Mouse (Mus musculus) heart, postnatal 36 days (tissue): Measurements from ENCODE around the gene Gm28043. TPM values are rescaled to one million over a fixed set of nuclear protein-coding genes. Genes with fewer than 3 reads are reported as not detected.
A peak's percentile ranks its signal among the peaks of the same experiment; 100 is the strongest.
"Not testable (repeated sequence)": the region's sequence is repeated elsewhere in the genome, so short reads cannot be mapped to it uniquely, and the experiment has no call there.

ENCODE experiments used
- DNase-seq, 2 experiments: peaks; one replicate each; pipeline ENCODE4 v3.0.0; 2021 to 2022
- intact Hi-C: fragments of 180-260 bp; cut with DNase I; formaldehyde crosslinking; loops from one replicate; pipeline ENCODE4 v1.15.1; 2025
- total RNA-seq, 2 experiments: library from RNA; stranded (reverse); gene quantifications; 2 replicates each; pipeline ENCODE4 v1.2.3; 2021

Gene Gm28043
- total RNA-seq, 2 experiments from 2014 or later: 0.78 to 0.81 TPM

DNA sequence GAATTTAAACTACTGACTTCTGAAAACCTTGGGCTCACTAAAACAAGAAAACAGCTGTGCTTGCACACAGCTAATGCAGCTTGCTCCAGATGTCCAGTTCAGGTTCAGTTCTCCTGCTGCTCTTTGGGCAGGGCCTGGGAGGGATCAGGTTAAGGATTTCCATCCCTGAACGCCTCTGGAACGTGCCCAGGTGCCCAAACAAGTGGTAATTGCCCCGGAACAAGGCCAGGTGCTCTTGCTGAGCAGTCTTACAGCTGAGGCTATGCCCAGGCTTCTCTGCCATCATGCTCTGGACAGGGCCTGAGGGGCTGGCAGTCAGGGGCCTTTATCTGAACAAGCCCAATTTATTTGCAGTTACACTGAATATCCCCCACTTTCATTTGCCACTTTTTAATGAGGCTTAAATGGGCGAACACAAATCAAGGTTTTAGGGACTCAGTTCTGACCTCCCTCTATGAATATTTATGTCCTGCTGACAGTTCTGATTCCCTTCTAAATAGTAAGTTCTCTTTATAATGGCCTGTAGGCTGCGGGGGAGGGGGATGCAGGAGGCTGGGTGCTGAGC lies 92.4 kb downstream of the Gm28043 start:
- intact Hi-C loops: no loop called here
- DNase-seq: no peak

DNA sequence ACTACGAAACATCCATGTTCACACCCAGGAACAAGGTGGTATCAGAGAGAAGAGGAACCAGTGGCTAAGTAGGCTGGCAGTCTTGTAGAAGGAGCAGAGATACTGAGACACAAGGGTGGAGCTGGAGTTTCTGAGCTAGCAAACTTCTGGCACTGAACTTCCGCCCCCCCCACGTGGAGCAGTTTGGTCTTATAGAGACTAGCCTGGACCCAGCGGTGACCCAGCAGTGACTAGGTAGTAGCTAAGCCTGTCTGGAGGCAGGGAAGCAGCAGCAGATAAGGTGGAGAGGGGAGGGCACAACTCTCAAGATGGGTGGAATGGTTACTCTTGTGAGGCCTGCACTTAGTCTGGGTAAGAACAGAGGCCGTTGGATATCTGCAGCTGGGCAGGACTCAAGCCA lies 94.1 kb downstream of the Gm28043 start:
- intact Hi-C loops: no loop called here
- no peak for DNase-seq

DNA sequence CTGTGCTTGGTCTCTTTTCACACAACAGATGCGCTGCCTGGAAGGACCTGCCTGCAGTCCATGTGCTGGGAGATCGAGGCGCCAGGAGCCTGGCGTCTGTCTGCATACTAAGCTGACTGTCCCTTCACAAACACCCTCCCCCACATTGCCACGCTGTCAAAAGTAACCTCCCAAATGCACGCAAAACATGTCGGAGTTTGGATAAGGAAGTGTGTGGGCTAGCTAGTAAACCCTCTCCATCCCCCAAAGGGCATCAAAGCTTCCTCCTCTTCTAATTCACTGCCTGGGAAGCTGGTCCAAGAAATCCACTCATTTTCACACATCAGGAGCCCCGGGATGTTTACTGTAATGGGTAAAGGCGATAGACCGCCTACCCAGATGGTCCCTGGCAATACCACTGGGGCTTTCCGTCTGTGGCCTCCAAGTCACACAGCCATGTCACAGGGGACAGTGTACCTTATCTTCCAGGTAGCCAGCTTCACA lies 95.9 kb downstream of the Gm28043 start:
- DNase-seq: no peak
- intact Hi-C loops: no loop called here

DNA sequence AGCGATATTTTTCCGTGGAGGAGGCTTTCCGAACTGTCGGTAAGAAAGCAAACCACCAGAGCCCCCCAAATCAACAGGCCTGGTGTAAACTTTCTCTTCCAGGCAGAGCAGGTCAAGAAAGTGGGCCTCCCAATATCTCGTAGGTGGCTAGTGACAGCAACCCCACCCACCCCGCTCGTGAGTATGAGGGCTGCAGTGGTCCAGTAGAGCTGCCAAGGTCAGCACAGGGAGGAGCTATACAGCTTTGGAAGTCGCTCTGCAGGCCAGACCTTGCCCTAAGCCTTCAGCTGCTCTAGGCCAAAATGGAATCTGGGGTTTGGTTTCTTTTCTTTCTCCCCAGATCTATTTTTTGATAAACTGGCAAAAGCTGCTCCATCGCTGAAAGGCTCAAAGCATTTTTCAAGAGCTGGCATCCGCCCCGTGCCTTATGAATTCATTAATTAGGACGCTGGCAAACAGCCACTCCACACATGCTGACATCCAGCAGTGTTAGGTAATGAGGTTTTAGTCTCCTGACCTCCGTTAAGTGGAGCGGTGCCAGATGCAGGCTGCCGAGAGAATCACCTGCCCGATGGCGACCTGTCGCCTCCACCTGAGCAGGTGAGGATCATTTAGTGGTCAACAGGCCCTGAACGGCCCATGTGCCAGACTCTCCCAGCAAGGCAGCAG lies 96.5 kb downstream of the Gm28043 start:
- intact Hi-C loops: no loop called here
- no peak for DNase-seq

DNA sequence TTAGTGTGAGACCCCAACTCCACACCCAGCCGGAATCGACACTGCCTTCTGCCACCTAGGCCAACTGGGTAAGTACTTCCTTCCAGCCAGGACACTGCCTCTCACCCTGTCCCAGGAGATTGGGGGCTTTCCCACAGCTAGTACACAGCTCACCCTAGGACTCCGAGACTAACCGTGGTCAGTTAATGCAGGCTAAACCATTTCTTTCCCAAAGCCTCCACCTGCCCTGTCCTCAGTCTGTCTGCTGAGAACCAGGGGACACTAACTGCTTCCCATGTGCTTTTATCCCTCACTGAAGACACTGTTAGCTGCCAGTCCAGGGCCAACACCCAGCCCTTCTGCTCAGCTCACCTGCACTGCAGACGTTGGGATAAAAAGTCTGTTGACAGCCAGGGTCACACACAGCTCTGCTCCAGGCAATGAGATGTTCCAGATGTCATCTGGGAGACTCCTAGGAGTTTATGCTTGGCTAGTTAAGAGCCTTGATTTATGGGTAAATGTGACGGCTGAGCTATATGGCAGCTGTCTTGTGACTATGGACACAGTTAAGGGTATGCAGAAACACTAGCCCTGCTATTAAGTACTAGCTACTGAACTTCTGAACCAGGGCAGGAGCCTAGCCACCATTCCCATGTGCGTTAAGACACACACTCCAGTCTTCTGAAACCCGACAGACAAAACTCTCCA lies 97.2 kb downstream of the Gm28043 start:
- intact Hi-C loops: no loop called here
- no peak for DNase-seq

DNA sequence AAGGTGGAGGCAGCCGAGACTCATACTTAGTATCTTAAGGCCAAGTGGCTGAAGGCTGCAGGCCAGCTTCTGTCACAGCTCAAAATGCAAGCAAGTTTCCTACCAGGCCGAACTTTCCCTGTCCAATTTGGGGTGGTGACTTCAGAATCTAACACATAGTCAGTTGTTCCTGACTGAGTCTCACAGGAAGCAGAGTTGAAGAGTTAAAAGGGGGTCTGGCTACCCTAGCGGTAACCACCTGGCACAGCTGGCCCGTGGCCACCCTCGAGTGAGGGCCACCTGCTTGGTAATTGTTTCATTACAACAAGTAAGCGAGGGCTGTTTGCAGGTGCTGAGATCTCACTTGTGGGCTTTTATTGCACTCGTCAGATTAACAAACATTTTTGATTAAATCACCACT lies 97.9 kb downstream of the Gm28043 start:
- DNase-seq: no peak
- intact Hi-C loops: no loop called here

DNA sequence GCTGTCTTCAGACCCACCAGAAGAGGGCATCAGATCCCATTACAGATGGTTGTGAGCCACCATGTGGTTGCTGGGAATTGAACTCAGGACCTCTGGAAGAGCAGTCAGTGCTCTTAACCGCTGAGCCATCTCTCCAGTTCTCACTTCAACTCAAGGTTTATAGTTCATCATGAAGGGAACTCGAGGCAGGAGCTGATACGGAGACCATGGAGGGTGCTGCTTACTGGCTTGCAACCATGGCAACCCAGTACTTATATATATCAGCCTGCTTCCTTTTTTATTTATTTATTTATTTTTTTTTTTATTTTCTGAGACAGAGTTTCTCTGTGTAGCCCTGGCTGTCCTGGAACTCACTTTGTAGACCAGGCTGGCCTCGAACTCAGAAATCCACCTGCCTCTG lies 99.1 kb downstream of the Gm28043 start:
- intact Hi-C loops: not testable (repeated sequence)

DNA sequence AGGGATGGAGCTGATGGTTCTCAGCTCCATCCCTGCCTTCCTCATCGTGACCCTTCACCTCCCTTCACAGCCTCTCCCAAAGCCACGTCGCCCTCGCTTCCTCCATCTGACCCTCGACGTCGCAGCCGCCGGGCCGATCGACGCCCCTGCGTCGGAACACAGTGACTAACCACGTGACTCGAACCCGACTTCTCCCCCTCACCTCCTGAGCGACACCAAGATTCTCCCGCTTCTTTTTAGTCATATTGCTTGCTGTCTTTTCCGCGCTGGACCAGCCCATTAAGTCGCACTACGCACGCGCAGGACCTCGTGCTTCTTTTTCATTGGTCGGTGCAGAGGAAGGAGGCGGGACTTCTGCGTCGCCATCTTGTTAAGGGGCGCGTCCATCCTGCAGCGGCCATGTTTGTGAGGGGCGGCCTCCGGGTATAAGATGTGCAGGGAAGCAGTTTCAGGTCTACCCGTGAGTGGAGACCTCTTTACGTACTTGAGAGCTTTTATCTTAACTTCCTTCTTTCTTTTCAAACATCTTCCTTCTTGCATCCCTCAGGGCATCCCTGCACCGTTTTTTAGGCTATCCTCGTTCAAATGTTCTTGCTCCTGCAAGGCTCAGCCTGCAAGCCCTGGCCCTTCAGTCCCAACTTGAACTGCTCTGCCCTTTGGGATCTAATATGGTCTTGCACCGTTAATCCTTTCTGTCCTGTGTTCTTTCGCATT lies 102.2 kb downstream of the Gm28043 start, which contains the start of gene Ccdc167:
Gene Ccdc167, minus strand, starts transcription at position 313 of the 714 bp plus-strand sequence.
- intact Hi-C loops: loop anchor here (5.0 kb wide), 1 partner anchor 100 kb away; no protein-coding TSS in a partner anchor

More for the DNA sequence above, 99.1 kb downstream of the Gm28043 start:
- DNase-seq: not testable (repeated sequence)

DNA sequence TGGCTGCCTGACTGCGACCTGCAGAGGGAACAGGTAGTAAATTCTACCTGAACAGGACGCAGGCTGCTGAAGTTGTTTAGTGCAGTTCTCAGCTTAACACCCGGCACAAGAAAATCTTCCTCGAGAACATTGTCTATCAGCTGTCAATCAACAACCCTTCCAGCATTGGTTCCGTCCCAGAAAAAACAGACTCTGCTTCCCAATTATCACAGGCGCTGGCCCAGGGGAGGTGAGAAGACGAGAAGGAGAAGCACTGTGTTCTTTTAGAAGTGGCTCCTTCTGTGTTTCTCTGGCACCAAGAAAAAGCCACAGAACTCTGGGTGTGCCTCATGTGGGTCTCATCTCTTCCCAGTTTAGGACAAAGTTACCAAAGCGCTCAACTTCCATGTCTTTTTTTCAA lies 104.0 kb downstream of the Gm28043 start:
- intact Hi-C loops: loop anchor here (5.0 kb wide), 1 partner anchor 101 kb away; no protein-coding TSS in a partner anchor
- no peak for DNase-seq

More for the DNA sequence above, 102.2 kb downstream of the Gm28043 start, which contains the start of gene Ccdc167:
- DNase-seq: peak; percentile 97 to 98

DNA sequence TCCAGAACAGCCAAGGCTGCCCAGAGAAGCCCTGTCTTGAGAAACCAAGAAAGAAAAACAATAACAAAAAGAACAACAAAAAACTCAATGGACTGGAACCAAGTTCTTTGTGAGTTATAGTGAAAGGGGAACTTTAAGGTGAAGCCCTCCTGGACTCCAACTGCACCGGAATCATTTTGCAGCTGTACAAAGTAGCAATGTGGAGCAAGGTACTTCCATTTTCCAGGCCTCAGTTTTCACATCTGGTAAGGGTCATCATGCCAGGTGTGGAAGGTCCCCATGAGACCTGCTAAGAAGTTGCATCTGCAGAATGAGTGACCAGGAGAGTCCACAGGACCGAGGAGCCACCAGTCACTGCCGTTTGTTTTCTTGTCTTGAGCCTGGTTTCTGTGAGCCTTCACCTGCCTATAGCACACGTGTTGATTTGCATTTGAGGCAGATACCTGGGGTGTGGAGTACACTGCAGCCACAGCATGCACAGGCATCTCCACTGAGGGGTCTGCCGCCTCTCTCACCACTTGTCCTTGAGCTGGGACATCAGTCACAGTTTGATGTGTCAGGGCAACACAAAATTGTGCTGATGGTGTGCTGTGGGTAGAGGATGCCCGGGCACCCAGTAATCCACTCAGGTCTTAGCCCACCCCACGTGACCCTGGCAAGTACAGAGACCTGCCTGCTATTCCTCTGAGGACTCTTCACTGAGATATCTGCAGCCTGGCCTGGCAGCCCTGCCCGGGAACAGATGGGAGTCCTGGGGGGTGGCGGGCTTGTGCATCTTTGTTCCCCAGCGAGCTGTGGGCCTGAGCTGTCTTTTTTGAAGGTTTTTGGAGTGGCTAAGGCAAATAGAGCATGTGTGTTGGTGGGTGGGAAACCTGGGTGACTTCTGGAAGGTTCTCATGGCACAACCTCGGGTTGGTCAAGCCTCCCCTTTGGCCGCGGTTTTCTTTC lies 105.2 kb downstream of the Gm28043 start:
- intact Hi-C loops: loop anchor here (5.0 kb wide), 1 partner anchor 103 kb away; no protein-coding TSS in a partner anchor
- DNase-seq: no peak

DNA sequence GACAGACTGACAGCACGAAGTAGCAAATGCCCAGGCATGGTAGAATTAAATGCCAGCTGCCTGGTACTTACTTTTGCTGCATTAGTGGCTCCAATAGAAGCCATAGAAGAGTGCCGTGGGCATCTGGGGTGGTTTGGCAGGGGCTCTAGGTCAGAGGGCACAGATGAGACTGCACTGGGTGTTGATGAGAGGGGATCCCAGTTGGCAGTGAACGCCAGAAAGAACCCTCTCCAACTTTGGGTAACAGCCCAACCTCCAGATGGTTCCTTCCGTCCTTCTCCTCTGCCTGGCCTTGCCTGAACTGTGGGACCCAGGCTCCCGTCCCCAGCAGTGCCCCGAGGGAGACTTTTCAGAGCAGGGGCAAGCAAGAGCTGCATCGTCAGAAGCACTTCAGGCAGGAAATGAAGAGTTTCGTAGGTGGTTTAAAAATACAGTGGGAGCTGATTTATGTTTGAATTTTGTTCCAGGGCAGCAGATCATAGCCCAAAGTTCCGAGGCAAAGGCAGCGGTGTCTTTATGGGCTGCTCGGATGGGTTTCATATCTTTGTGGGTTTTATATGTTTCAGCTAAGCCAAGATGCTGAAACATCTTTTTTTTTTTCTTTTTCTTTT lies 106.2 kb downstream of the Gm28043 start:
- DNase-seq: no peak
- intact Hi-C loops: no loop called here

DNA sequence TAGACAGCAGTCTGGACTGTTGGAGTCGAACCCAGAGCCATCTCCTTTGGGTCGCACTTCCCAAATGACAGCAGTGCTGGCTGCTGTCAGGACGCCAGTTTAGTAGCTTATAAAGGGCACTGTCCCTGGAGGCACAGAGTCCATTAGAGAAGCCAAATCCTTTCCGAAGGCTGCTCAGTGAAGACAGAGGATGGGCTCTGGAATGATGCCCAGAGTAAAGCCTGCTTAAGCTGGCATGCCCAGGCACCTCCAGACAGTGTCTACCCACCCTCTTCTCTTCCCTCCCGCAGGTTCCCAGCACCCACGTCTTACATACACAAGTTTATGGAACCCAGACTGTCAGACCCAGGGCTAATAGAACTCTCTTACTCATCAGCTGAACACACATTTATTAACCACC lies 109.9 kb downstream of the Gm28043 start:
- no peak for DNase-seq
- intact Hi-C loops: no loop called here

DNA sequence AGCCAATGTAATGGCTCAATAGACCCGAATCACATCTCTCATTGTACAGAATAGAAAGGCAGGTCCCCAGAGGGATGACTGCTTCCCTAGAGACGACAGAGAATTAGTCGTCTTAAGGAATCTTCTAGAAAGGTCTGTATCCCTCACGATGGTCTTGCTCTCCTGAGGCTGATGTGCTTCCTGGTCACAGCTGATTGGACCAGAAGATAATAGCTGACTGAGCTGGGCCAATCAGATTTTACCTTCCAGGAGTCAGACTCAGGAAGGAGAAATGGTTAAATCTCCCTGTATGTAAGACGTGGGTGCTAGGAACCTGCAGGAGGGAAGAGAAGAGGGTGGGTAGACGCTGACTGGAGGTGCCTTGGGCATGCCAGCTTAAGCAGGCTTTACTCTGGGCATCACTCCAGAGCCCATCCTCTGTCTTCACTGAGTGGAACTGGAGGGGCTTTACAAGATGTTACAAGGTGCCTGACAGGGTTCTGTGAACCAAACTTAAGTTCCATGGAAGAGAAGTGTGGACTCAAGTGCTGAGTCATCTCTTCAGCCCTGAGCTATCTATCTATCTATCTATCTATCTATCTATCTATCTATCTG lies 110.4 kb downstream of the Gm28043 start:
- no peak for DNase-seq
- intact Hi-C loops: no loop called here

DNA sequence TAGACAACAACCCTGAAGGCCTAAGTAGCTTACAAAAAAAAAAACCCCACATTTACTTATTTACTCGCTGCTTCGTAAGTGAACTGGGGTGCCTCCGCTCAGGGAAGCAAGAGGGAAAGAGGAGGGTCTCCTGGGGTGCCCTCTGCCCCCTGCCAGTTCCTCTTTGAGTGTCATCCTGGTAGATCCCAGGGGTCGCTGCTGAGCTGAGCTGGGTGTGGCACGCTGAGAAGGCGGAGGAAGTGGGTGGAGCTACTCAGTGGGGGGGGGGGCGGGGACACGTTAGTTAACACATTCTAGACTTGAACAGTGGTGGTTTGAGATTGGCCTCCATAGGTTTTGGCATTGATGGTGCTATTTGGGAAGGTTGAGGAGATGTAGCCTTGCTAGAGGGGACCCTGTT lies 113.4 kb downstream of the Gm28043 start:
- no peak for DNase-seq

DNA sequence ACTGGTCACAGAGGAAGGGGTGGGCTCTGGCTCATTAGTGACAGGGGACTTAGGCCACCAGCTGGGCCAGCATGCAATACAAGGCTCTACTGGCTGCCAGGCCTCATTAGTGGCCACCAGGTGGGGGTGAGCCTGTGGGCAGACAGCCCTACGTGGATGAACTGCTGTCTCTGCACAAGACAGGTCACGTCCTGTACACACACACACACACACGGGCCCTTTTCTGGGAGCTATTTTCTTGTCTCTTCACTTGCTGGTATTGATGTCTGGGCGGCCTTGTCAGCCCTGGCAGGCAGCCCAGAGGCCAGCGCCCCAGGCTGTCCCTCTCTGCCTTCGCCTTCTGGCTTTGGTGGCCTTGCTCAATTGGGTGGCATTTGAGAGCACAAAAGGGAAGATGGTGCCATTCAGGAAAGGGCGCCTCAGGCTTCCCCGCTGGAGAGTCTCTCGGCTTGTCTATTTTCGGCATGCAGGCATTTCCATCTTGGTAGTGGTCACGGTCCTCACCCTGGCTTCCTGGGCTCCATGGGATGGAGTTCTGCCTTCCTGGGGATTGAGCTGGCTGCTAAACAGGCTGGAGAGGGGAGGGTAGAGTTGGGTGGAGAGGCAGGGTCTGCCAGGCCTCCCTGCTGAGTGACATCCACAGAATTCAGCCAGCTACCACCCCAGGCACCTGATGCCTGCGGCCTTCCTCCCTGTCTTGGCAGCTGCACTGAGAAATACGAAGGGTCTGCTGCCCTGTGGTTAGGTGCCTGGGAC lies 116.0 kb downstream of the Gm28043 start:
- peak in 1 of 2 experiments; percentile 23 for DNase-seq

More for the DNA sequence above, 113.4 kb downstream of the Gm28043 start:
- intact Hi-C loops: no loop called here

DNA sequence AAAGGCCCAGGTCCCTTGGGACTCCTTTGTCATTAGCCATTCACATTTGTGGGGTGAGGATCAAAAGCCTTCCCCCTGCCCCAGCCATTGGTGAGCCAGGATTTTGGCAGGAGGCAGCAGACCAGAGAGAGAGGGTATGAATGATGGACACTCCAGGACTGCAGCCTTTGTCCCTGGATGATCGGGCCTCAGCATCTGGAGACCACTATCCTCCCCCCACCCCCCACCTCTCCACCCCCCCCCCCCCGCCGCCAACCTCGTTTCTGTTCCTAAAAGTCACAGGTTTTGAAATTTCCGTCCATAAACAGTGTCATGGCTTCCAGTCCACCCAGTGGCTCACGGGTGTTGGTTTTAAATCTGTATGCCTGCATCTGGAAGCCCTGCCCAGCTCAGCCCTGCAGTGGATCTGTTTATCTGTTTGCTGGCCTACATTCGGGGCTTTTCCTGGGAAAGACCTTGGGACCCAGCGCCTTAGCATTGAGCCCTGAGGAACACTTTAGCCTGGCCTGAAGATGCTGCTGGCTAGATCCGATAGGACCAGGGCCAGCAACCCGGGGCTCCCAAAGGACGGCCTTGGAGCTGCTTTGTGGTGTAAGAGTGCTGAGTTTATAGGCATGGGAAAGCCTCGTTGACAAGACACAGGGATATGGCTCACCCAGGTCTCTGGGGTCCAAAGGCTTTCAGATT lies 116.7 kb downstream of the Gm28043 start:
- DNase-seq: no peak

More for the DNA sequence above, 116.0 kb downstream of the Gm28043 start:
- intact Hi-C loops: no loop called here

DNA sequence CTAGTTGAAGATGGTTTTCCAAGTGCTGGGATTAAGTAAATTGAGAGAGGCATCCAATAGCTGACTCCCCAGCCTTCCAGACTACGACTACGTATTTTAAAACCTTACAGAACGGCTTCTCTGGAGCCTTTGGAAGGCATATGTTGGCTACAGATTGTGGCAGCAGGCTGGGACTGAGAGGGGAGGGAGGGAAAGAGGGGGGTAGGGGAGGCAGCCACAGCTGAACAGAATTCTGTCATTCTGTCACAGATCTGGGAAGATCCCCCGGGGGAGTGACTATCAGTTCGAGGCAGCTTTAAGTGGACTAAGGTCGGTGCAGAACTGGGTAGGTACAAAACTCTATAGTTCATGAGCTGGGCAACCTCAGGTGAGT lies 117.3 kb downstream of the Gm28043 start:
- intact Hi-C loops: no loop called here
- no peak for DNase-seq

More for the DNA sequence above, 116.7 kb downstream of the Gm28043 start:
- intact Hi-C loops: no loop called here

DNA sequence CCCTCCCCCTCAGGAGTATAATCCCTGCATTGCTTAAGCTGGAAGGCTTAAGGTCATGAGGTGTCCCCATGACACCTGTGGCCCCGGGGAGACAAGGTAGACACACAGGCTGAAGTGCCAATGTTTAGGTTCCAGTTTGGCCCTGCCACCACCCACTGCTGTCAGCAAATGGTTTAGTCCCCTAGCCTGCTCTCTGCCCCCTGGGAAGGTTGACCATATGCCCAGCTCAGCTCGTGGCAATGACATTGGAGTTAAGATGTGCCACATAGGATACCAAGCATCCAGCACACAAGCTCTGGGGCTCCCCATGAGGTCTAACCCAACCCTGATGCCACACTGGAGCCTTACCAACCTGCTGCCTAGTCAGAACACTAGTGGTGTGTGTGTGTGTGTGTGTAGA lies 117.8 kb downstream of the Gm28043 start:
- intact Hi-C loops: no loop called here

More for the DNA sequence above, 117.8 kb downstream of the Gm28043 start:
- no peak for DNase-seq
